Mouse (Mus musculus) ES-Bruce4 (cell line): ENCODE results near the gene Rhebl1.

Source experiments
- CTCF ChIP-seq: IDR thresholded peaks from one replicate; pipeline ENCODE4 v1.8.1; 2011; ENCODE audit warnings: low read depth, low read length
- POLR2A ChIP-seq: IDR thresholded peaks from one replicate; pipeline ENCODE4 v1.8.1; 2011; ENCODE audit warnings: low read length; ENCODE audit not compliant: insufficient read depth

DNA sequence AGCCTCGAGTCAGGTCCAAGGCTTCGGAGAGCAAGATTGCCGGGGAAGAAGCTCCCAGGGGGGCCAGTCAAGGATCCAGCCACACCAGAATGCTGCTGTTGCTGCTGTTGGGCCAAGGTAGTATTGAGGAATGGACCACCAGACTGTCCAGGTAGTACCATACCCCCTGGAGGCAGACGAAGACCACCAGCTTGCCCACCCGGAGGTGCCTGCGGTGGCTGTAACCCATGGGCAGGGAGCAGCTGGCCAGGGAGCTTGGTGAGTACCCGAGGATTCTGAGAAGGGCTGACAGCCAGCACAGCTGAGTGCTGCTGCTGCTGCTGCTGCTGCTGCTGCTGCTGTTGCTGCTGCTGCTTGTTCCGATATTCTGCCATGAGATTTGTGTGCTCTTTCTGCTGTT is 48.2 kb downstream of the Rhebl1 start:
- no peak for TF ChIP-seq CTCF
- TF ChIP-seq POLR2A: no peak
